Mouse (Mus musculus) frontal cortex, adult 2 months (tissue): Measurements from ENCODE around the gene Gm21317. TPM values are rescaled to one million over a fixed set of nuclear protein-coding genes. Genes with fewer than 3 reads are reported as not detected.
"Not testable (repeated sequence)": the region's sequence is repeated elsewhere in the genome, so short reads cannot be mapped to it uniquely, and the experiment has no call there.

ENCODE experiments used
- DNase-seq, 2 experiments: peaks; one replicate each; pipeline ENCODE4 v3.0.0; 2022; ENCODE audit warnings: low spot score in 1 of 2; ENCODE audit errors: extremely low spot score in 1 of 2
- polyA plus RNA-seq: library from polyadenylated mRNA; depleted of rRNA; stranded (reverse); fragments of >200 nt; gene quantifications from 2 replicates; pipeline ENCODE4 v1.2.3, GENCODE M21; 2012; rRNA removed

Gm21317 gene
- not detected in 2 replicates for polyA plus RNA-seq

- DNase-seq: not testable (repeated sequence)
Measured at GRCm38 (mm10) chrY:82224927-82225326, at the start of gene Gm21317. Gene Gm21317, plus strand, starts transcription at chrY:82225227.
